Mouse (Mus musculus): ENCODE measurements at regions not wholly inside any gene's neighbourhood (a gene's known extent, or its start where the extent isn't known, plus 50 kb on each side); places are given as distances from the start of the nearest gene placed in this dataset.

- no peak for DNase-seq
Observed at GRCm38 (mm10) chr6:33117877-33118276, 57.8 kb upstream of the Chchd3 start.

GRCm38 (mm10) chr6:33120581-33120980 lies 60.5 kb upstream of the Chchd3 start:
- peak; percentile 8 for DNase-seq

GRCm38 (mm10) chr6:33126574-33126973 lies 66.5 kb upstream of the Chchd3 start:
- DNase-seq, result peak; percentile 23

- no peak for DNase-seq
Observed at GRCm38 (mm10) chr6:33136906-33137305, 76.8 kb upstream of the Chchd3 start.

GRCm38 (mm10) chr6:33137823-33138222 lies 77.8 kb upstream of the Chchd3 start:
- DNase-seq, result no peak

- DNase-seq, result no peak
Observed at GRCm38 (mm10) chr6:33166479-33166878, 82.4 kb upstream of the Exoc4 start.

GRCm38 (mm10) chr6:33173606-33174005 lies 75.3 kb upstream of the Exoc4 start:
- DNase-seq, result no peak

- no peak for DNase-seq
Observed at GRCm38 (mm10) chr6:33174616-33175015, 74.3 kb upstream of the Exoc4 start.

- no peak for DNase-seq
Observed at GRCm38 (mm10) chr6:33189521-33190246, 59.2 kb upstream of the Exoc4 start.

- DNase-seq, result no peak
Observed at GRCm38 (mm10) chr6:33193823-33194222, 55.1 kb upstream of the Exoc4 start.
